Mouse (Mus musculus): ENCODE data around the gene Nhlrc2.
"Not testable (repeated sequence)": the region's sequence is repeated elsewhere in the genome, so short reads cannot be mapped to it uniquely, and the experiment has no call there.

Nhlrc2 gene

GRCm38 (mm10) chr19:56548230-56549032 is at the start of gene Nhlrc2:
Nhlrc2 (plus strand) TSS chr19:56548261.
- peaks cover 9% of the 10 kb centered on the region; the same call in 1 of the 2 replicates for H3K36me3 ChIP-seq (ENCODE audit: control insufficient read depth, insufficient read depth, low read length, poor library complexity, severe bottlenecking)
- no peaks in the 10 kb centered on the region for H3K27me3 ChIP-seq (ENCODE audit: control insufficient read depth, insufficient read depth, low read length, poor library complexity, severe bottlenecking)
- peak; percentile 83 for DNase-seq (ENCODE audit: low read depth, low spot score)

DNA sequence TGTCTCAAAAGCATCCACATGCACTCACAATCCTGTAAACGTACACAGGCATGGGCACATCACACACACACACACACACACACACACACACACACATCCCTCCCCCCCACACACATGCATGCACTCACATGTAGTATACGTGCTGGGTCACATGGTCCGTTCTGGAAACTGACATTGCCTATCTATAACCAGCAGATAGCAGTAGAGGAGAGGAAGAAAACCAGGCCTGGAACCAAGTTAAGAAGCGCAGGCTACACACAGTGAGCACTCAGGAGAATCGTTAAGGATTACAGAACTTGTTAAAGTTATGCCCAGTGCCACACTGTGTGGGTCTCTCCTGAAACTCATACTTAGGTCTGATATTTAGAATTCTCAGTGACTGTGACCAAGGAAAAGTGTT is 45.0 kb upstream of the Nhlrc2 start:
- not testable (repeated sequence) for H3K27me3 ChIP-seq (ENCODE audit: control insufficient read depth, insufficient read depth, low read length, poor library complexity, severe bottlenecking); DNase-seq (ENCODE audit: low read depth, low spot score); H3K36me3 ChIP-seq (ENCODE audit: control insufficient read depth, insufficient read depth, low read length, poor library complexity, severe bottlenecking)

GRCm38 (mm10) chr19:56503525-56503924 is 44.5 kb upstream of the Nhlrc2 start:
- not testable (repeated sequence) for DNase-seq (ENCODE audit: low read depth, low spot score); H3K27me3 ChIP-seq (ENCODE audit: control insufficient read depth, insufficient read depth, low read length, poor library complexity, severe bottlenecking); H3K36me3 ChIP-seq (ENCODE audit: control insufficient read depth, insufficient read depth, low read length, poor library complexity, severe bottlenecking)

DNA sequence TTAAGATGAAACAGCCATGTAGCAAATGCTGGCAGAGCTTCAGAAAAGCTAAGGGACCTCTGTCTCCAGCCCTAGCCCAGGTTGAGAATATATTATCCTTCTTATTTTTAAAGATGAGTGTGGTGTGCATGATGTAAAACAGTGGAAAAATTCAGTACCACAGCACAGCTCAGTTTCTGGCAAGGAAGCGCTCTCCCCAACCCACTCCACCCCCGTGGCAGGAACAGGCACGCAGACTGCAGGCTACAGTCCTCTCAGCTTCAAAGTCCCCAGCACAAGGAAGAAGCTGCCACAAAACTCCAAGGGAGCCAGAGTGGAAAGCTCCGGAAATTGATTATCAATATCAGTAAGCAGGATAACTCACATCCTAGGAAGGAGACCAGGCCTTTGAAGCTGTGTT is 36.9 kb upstream of the Nhlrc2 start:
- not testable (repeated sequence) for DNase-seq (ENCODE audit: low read depth, low spot score); H3K36me3 ChIP-seq (ENCODE audit: control insufficient read depth, insufficient read depth, low read length, poor library complexity, severe bottlenecking); H3K27me3 ChIP-seq (ENCODE audit: control insufficient read depth, insufficient read depth, low read length, poor library complexity, severe bottlenecking)

GRCm38 (mm10) chr19:56513527-56513926 is 34.5 kb upstream of the Nhlrc2 start:
- not testable (repeated sequence) for H3K27me3 ChIP-seq (ENCODE audit: control insufficient read depth, insufficient read depth, low read length, poor library complexity, severe bottlenecking); H3K36me3 ChIP-seq (ENCODE audit: control insufficient read depth, insufficient read depth, low read length, poor library complexity, severe bottlenecking); DNase-seq (ENCODE audit: low read depth, low spot score)

DNA sequence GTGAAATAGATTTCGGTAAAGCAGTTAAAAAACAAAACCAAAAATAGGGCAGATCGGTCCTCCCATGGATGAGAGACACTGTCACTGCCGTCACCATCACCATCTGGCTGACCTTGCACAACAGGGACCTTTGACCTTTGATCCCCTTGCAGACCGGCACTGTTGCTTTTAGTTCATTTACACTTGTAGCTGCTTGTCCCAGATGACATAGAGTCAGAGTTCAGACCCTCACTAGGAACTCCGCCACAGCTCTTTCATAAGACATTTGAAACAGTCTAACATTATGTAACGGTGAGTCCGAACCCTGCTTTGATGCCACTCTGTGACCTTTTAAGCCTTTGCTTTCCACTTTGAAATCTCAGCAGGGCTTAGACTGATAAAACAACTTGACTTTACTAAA is 28.7 kb upstream of the Nhlrc2 start:
- H3K36me3 ChIP-seq (ENCODE audit: control insufficient read depth, insufficient read depth, low read length, poor library complexity, severe bottlenecking); DNase-seq (ENCODE audit: low read depth, low spot score); H3K27me3 ChIP-seq (ENCODE audit: control insufficient read depth, insufficient read depth, low read length, poor library complexity, severe bottlenecking): not testable (repeated sequence)

- H3K36me3 ChIP-seq (ENCODE audit: control insufficient read depth, insufficient read depth, low read length, poor library complexity, severe bottlenecking); DNase-seq (ENCODE audit: low read depth, low spot score); H3K27me3 ChIP-seq (ENCODE audit: control insufficient read depth, insufficient read depth, low read length, poor library complexity, severe bottlenecking): not testable (repeated sequence)
Observed at GRCm38 (mm10) chr19:56530529-56530928, 17.5 kb upstream of the Nhlrc2 start.

- Histone ChIP-seq H3K36me3 (ENCODE audit: control insufficient read depth, insufficient read depth, low read length, poor library complexity, severe bottlenecking) (no peaks in the 10 kb centered on the region), H3K27me3 (ENCODE audit: control insufficient read depth, insufficient read depth, low read length, poor library complexity, severe bottlenecking) (peaks cover 6% of the 10 kb centered on the region)
- no peak for DNase-seq (ENCODE audit: low read depth, low spot score)
Observed at GRCm38 (mm10) chr19:56531251-56531650, 16.8 kb upstream of the Nhlrc2 start.

GRCm38 (mm10) chr19:56533291-56534071 is 14.6 kb upstream of the Nhlrc2 start:
- H3K27me3 ChIP-seq (ENCODE audit: control insufficient read depth, insufficient read depth, low read length, poor library complexity, severe bottlenecking) = peaks cover 6% of the 10 kb centered on the region
- DNase-seq (ENCODE audit: low read depth, low spot score) = no peak
- no peaks in the 10 kb centered on the region for H3K36me3 ChIP-seq (ENCODE audit: control insufficient read depth, insufficient read depth, low read length, poor library complexity, severe bottlenecking)

- DNase-seq (ENCODE audit: low read depth, low spot score) = no peak
- H3K27me3 ChIP-seq (ENCODE audit: control insufficient read depth, insufficient read depth, low read length, poor library complexity, severe bottlenecking) = peaks cover 6% of the 10 kb centered on the region
- H3K36me3 ChIP-seq (ENCODE audit: control insufficient read depth, insufficient read depth, low read length, poor library complexity, severe bottlenecking) = no peaks in the 10 kb centered on the region
Observed at GRCm38 (mm10) chr19:56534337-56534736, 13.7 kb upstream of the Nhlrc2 start.

DNA sequence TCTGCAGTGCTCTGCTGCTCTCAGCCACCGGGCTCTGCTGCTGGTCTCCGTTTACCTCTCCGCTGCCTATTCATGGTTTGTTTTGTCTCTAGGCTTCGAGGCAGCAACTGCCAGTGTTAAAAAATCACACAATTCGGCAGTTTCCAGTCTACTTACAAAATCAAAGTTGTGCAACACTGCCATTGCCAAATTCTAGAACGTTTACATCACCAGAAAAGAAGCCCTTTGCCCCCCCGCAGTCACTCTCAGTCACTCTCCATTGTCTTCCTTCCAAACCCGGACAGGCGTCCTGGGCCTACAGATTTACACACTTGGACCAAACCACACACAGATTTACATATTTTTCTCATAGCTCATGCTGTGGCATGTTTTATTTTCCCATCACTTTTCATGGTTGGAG is 13.0 kb upstream of the Nhlrc2 start:
- Histone ChIP-seq H3K27me3 (ENCODE audit: control insufficient read depth, insufficient read depth, low read length, poor library complexity, severe bottlenecking) (peaks cover 6% of the 10 kb centered on the region), H3K36me3 (ENCODE audit: control insufficient read depth, insufficient read depth, low read length, poor library complexity, severe bottlenecking) (no peaks in the 10 kb centered on the region)
- no peak for DNase-seq (ENCODE audit: low read depth, low spot score)

DNA sequence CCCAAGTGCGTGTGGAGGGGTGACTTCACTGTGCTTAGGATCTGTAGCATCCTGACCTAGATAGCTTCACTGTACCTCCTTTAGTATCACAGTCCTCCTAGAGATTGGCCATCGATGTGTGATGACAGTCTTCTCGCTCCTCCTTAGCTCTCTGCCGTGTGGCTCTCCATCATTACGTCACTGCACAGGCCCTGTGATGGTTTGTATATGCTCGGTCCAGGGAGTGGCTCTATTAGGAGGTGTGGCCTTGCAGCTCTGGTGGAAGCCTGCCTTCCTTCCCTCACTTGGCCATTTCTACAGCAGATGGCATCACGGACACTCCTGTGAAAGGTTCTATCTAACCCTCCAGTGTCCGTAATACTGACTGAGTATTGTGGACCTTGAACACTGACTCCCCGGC is 12.3 kb upstream of the Nhlrc2 start:
- H3K36me3 ChIP-seq (ENCODE audit: control insufficient read depth, insufficient read depth, low read length, poor library complexity, severe bottlenecking) = no peaks in the 10 kb centered on the region
- peaks cover 6% of the 10 kb centered on the region for H3K27me3 ChIP-seq (ENCODE audit: control insufficient read depth, insufficient read depth, low read length, poor library complexity, severe bottlenecking)
- DNase-seq (ENCODE audit: low read depth, low spot score) = no peak

DNA sequence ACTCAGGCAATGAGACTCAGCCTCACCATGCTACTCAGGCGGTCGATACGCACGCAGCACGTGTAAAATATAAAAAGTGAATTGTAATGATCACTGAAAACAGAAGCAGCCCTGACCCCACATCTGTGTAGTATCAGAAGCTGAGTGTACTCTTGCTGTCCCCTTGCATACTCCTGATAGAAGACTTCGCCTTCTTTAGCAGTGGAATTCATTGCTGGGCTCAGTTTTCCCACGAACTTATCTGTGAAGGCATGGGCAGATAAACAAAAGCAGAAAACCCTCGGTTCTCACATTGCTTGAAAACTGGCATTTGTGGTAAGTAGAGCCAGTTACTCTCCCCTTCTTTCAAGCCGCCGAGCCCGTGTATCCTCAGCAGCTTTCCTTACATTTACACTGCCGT is 4.7 kb upstream of the Nhlrc2 start:
- DNase-seq (ENCODE audit: low read depth, low spot score) = no peak
- H3K27me3 ChIP-seq (ENCODE audit: control insufficient read depth, insufficient read depth, low read length, poor library complexity, severe bottlenecking) = no peaks in the 10 kb centered on the region
- H3K36me3 ChIP-seq (ENCODE audit: control insufficient read depth, insufficient read depth, low read length, poor library complexity, severe bottlenecking) = no peaks in the 10 kb centered on the region

GRCm38 (mm10) chr19:56544681-56545388 is 3.2 kb upstream of the Nhlrc2 start:
- Histone ChIP-seq H3K27me3 (ENCODE audit: control insufficient read depth, insufficient read depth, low read length, poor library complexity, severe bottlenecking) (no peaks in the 10 kb centered on the region), H3K36me3 (ENCODE audit: control insufficient read depth, insufficient read depth, low read length, poor library complexity, severe bottlenecking) (no peaks in the 10 kb centered on the region)
- DNase-seq (ENCODE audit: low read depth, low spot score) = no peak

DNA sequence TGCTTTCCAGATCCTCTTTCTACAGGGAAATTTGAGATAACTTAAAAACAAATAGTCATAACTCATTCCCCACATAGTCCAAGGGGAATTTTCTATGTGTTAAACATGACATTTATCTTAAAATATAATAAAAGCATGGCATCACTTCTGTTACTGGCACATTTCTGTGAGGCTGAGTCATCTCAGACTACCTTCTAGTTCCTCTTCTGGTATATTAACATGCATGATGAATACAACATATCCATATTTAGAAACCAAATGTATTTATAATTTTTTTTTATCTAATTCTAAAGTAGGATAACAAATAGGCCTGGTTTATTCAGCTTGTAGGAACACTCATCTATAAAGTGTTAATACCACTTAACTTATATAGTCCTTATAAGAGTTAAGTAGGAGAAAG is 2.0 kb upstream of the Nhlrc2 start:
- Histone ChIP-seq H3K36me3 (ENCODE audit: control insufficient read depth, insufficient read depth, low read length, poor library complexity, severe bottlenecking) (no peaks in the 10 kb centered on the region), H3K27me3 (ENCODE audit: control insufficient read depth, insufficient read depth, low read length, poor library complexity, severe bottlenecking) (no peaks in the 10 kb centered on the region)
- no peak for DNase-seq (ENCODE audit: low read depth, low spot score)
